Mouse (Mus musculus): ENCODE results near the gene Lmntd2. TPM values are rescaled to one million over a fixed set of nuclear protein-coding genes. Genes with fewer than 3 reads are reported as not detected.
"Not testable (repeated sequence)": the region's sequence is repeated elsewhere in the genome, so short reads cannot be mapped to it uniquely, and the experiment has no call there.

Gene Lmntd2
- polyA plus RNA-seq (2012; rRNA removed): 6.6 and 6.9 TPM in 2 replicates
- 0.95 and 1.7 TPM in 2 replicates for polyA plus RNA-seq (2014; fragmentation: Nextera tagmentation; extraction: Ambion mirVana)

- Histone ChIP-seq H3K4me3 (replicated peaks; ENCODE audit: low read length) (peak within 1 kb of the TSS; percentile 59), H3K27me3 (ENCODE audit: control insufficient read depth, insufficient read depth, low read length) (no peaks in the 10 kb centered on the region), H3K36me3 (ENCODE audit: control insufficient read depth, insufficient read depth, low read length) (peaks cover 13% of the 10 kb centered on the region), H3K4me1 (ENCODE audit: control insufficient read depth, insufficient read depth, low read length) (peaks cover 5% of the 10 kb centered on the region; the same call in 1 of the 2 replicates), H3K27ac (replicated peaks; ENCODE audit: low read depth, low read length) (peak within 1 kb of the TSS; percentile 77; the same call in 1 of the 2 replicates), H3K9me3 (ENCODE audit: control insufficient read depth, low read length) (no peaks in the 10 kb centered on the region), H3K9ac (ENCODE audit: low read depth, low read length, severe bottlenecking) (peak within 1 kb of the TSS; percentile 68; the same call in 1 of the 2 replicates), H3K4me2 (replicated peaks; ENCODE audit: low read depth, low read length, severe bottlenecking) (peak within 1 kb of the TSS; percentile 88)
- TF ChIP-seq POLR2A (IDR thresholded peaks at IDR 0.05; ENCODE audit: borderline replicate concordance, extremely low read depth, insufficient read depth, insufficient read length): no peak
- DNase-seq (ENCODE audit: low spot score) (no peak), ATAC-seq (ENCODE audit: low FRiP score, low read depth) (no peak)
- WGBS: 87% methylated on average over 11 of the region's 11 CpGs
These were observed at the start of gene Lmntd2 for GRCm38 (mm10) chr7:141213605-141214235. Gene Lmntd2, minus strand, starts transcription at chr7:141214080.

- 82% methylated on average over 13 of the region's 13 CpGs for WGBS
- H3K4me1 ChIP-seq (ENCODE audit: control insufficient read depth, insufficient read depth, low read length): peaks cover 8% of the 10 kb centered on the region; the same call in 1 of the 2 replicates
- no peaks in the 10 kb centered on the region for H3K9me3 ChIP-seq (ENCODE audit: control insufficient read depth, low read length)
- no peaks in the 10 kb centered on the region for H3K27me3 ChIP-seq (ENCODE audit: control insufficient read depth, insufficient read depth, low read length)
- DNase-seq (ENCODE audit: low spot score): no peak
- H3K9ac ChIP-seq (ENCODE audit: low read depth, low read length, severe bottlenecking): no peak overlapping the region
- no peak overlapping the region for H3K27ac ChIP-seq (replicated peaks; ENCODE audit: low read depth, low read length)
- no peak overlapping the region for H3K4me3 ChIP-seq (replicated peaks; ENCODE audit: low read length)
- peaks cover 59% of the 10 kb centered on the region for H3K36me3 ChIP-seq (ENCODE audit: control insufficient read depth, insufficient read depth, low read length)
- no peak for TF ChIP-seq POLR2A (IDR thresholded peaks at IDR 0.05; ENCODE audit: borderline replicate concordance, extremely low read depth, insufficient read depth, insufficient read length)
- ATAC-seq (ENCODE audit: low FRiP score, low read depth): no peak
- no peak overlapping the region for H3K4me2 ChIP-seq (replicated peaks; ENCODE audit: low read depth, low read length, severe bottlenecking)
These were observed 49.8 kb upstream of the Lmntd2 start for GRCm38 (mm10) chr7:141263640-141264039.

- TF ChIP-seq POLR2A (IDR thresholded peaks at IDR 0.05; ENCODE audit: borderline replicate concordance, extremely low read depth, insufficient read depth, insufficient read length): no peak
- DNase-seq (ENCODE audit: low spot score) (no peak), ATAC-seq (ENCODE audit: low FRiP score, low read depth) (no peak)
- peaks cover 80% of the 10 kb centered on the region for H3K36me3 ChIP-seq (ENCODE audit: control insufficient read depth, insufficient read depth, low read length)
- H3K27ac ChIP-seq (replicated peaks; ENCODE audit: low read depth, low read length): no peak overlapping the region
- 86% methylated on average over 3 of the region's 3 CpGs for WGBS
- H3K4me3 ChIP-seq (replicated peaks; ENCODE audit: low read length): no peak overlapping the region
- no peak overlapping the region for H3K4me2 ChIP-seq (replicated peaks; ENCODE audit: low read depth, low read length, severe bottlenecking)
- peaks cover 8% of the 10 kb centered on the region; the same call in 1 of the 2 replicates for H3K4me1 ChIP-seq (ENCODE audit: control insufficient read depth, insufficient read depth, low read length)
- H3K9ac ChIP-seq (ENCODE audit: low read depth, low read length, severe bottlenecking): no peak overlapping the region
- H3K27me3 ChIP-seq (ENCODE audit: control insufficient read depth, insufficient read depth, low read length): no peaks in the 10 kb centered on the region
- H3K9me3 ChIP-seq (ENCODE audit: control insufficient read depth, low read length): no peaks in the 10 kb centered on the region
These were observed 47.6 kb upstream of the Lmntd2 start for GRCm38 (mm10) chr7:141261480-141261879.

GRCm38 (mm10) chr7:141256159-141256558 lies 42.3 kb upstream of the Lmntd2 start:
- no peaks in the 10 kb centered on the region for H3K9me3 ChIP-seq (ENCODE audit: control insufficient read depth, low read length)
- no peak overlapping the region for H3K4me2 ChIP-seq (replicated peaks; ENCODE audit: low read depth, low read length, severe bottlenecking)
- no peak overlapping the region for H3K9ac ChIP-seq (ENCODE audit: low read depth, low read length, severe bottlenecking)
- no peak for TF ChIP-seq POLR2A (IDR thresholded peaks at IDR 0.05; ENCODE audit: borderline replicate concordance, extremely low read depth, insufficient read depth, insufficient read length)
- 92% methylated on average over 10 of the region's 10 CpGs for WGBS
- no peak for DNase-seq (ENCODE audit: low spot score)
- no peak for ATAC-seq (ENCODE audit: low FRiP score, low read depth)
- H3K36me3 ChIP-seq (ENCODE audit: control insufficient read depth, insufficient read depth, low read length): peaks cover 95% of the 10 kb centered on the region
- H3K27ac ChIP-seq (replicated peaks; ENCODE audit: low read depth, low read length): no peak overlapping the region
- H3K4me3 ChIP-seq (replicated peaks; ENCODE audit: low read length): no peak overlapping the region
- no peaks in the 10 kb centered on the region for H3K27me3 ChIP-seq (ENCODE audit: control insufficient read depth, insufficient read depth, low read length)
- no peaks in the 10 kb centered on the region for H3K4me1 ChIP-seq (ENCODE audit: control insufficient read depth, insufficient read depth, low read length)

- not testable (repeated sequence) for ATAC-seq (ENCODE audit: low FRiP score, low read depth); H3K27ac ChIP-seq (replicated peaks; ENCODE audit: low read depth, low read length)
- H3K36me3 ChIP-seq (ENCODE audit: control insufficient read depth, insufficient read depth, low read length): peaks cover 91% of the 10 kb centered on the region
These were observed 36.6 kb upstream of the Lmntd2 start for GRCm38 (mm10) chr7:141250486-141250885.

More at GRCm38 (mm10) chr7:141250486-141250885, 36.6 kb upstream of the Lmntd2 start:
- 85% methylated on average over 4 of the region's 4 CpGs for WGBS
- DNase-seq (ENCODE audit: low spot score); H3K4me2 ChIP-seq (replicated peaks; ENCODE audit: low read depth, low read length, severe bottlenecking); H3K9me3 ChIP-seq (ENCODE audit: control insufficient read depth, low read length); H3K4me1 ChIP-seq (ENCODE audit: control insufficient read depth, insufficient read depth, low read length); H3K9ac ChIP-seq (ENCODE audit: low read depth, low read length, severe bottlenecking); H3K4me3 ChIP-seq (replicated peaks; ENCODE audit: low read length); H3K27me3 ChIP-seq (ENCODE audit: control insufficient read depth, insufficient read depth, low read length): not testable (repeated sequence)

Measured in limb, embryonic 14.5 days (tissue).